Mouse (Mus musculus): ENCODE data around the gene Cacna2d2. TPM values are rescaled to one million over a fixed set of nuclear protein-coding genes. Genes with fewer than 3 reads are reported as not detected.

Cacna2d2 gene
- 0.64 TPM in 2 replicates for polyA plus RNA-seq (2015; fragmentation: Nextera tagmentation; extraction: Ambion mirVana)

DNA sequence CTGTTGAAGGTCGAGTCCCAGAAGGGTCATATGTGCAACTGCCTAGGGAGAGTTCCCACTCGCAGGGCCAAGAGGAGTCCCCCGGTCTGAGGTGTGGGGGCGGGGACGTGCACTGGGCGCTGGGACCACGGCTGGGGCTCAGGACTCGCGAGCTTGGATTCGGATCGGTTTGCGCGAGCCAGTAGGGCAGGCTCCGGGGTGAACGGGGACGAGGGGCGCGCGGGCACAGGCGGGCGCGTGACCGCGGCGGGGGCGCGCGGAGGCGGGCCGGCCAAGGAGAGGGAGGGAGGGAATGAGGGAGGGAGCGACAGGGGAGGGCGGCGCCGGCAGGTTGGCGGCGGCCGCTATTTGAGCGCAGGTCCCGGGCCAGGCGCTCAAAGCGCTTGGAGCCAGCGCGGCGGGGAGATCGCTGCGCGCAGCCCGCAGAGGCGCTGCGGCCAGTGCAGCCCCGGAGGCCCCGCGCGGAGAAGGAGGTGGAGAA, at the start of gene Cacna2d2:
Gene Cacna2d2 (plus strand): TSS at position 122 of the 481 bp plus-strand sequence.
- Histone ChIP-seq H3K9ac (ENCODE audit: low read depth, low read length) (peak within 1 kb of the TSS; percentile 59), H3K4me1 (replicated peaks; ENCODE audit: insufficient read depth, low read length) (peaks cover 6% of the 10 kb centered on the region; the same call in 1 of the 2 replicates), H3K27ac (no peak within 1 kb of the TSS), H3K9me3 (replicated peaks; ENCODE audit: low read length) (no peaks in the 10 kb centered on the region), H3K4me3 (replicated peaks; ENCODE audit: low read depth, low read length) (peak within 1 kb of the TSS; percentile 59), H3K4me2 (ENCODE audit: low read length) (peak within 1 kb of the TSS; percentile 100), H3K36me3 (ENCODE audit: insufficient read depth, low read length) (no peaks in the 10 kb centered on the region), H3K27me3 (ENCODE audit: insufficient read depth, low read length) (peaks cover 50% of the 10 kb centered on the region)
- DNase-seq (ENCODE audit: low spot score) (peak; percentile 40), ATAC-seq (replicated peaks; ENCODE audit: low FRiP score, low read depth) (peak; percentile 66)
- no peak for TF ChIP-seq CTCF (IDR thresholded peaks at IDR 0.05; ENCODE audit: low read depth)
- WGBS = 3% methylated on average over 30 of the region's 54 CpGs

DNA sequence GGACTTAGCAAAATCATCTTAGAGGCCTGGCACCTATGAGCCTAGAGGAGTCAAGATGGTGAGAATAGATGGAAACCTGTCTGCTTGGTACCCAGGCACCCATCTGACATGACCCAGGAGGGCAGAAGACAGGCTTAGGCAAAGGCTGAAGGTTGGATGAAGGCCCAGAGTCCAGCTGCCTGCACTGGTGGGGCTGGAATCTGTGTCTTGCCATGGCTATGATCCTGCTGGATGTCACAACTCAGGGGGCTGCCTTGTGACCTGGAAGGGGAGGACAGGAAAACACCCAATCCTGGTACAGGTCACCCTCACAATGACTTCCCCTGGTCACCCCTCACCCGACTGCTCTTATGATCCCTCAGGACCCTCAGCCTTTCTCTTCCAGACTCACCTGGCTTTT, 44.6 kb upstream of the Cacna2d2 start:
- TF ChIP-seq CTCF (IDR thresholded peaks at IDR 0.05; ENCODE audit: low read depth) = no peak
- ATAC-seq (replicated peaks; ENCODE audit: low FRiP score, low read depth) = no peak
- H3K4me3 ChIP-seq (replicated peaks; ENCODE audit: low read depth, low read length) = no peak overlapping the region

DNA sequence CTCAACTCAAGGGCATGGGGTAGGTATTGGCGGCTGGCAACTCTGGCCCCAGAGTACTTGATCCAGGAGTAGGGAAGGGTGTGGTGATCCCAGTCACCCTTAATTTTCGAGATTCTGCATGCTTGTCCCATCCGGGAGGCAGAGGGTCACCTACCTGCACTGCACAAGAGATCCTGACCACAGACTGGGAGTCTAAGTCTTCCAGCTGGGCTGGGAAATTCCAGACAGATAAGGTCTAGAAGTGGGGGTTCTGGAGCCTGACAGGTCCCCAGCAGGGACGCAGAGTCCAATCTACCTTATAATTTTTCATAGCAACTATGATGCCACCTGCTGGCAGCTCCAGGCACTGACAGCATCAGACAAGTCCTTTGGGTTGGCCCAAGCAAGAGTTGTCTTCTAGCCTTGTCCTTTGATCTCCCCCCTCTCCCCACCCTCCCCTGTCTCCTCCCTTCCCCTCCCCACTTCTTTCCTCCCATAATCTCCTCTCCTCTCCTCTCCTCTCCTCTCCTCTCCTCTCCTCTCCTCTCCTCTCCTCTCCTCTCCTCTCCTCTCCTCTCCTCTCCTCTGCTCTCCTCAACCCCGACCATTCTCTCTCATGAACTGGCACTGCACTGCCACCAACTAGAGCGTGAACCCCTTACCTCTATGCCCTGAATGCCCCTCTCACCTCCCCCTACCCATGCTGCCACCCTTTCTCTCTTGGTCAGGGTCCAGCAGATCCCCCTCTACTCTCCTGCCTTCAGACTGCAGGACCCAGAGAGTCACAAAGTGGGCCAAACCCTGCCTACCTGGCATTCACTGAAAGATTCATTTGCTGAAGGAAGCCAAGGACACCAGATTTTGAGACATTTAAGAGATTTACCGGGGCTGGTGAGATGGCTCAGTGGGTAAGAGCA, 43.3 kb upstream of the Cacna2d2 start:
- Histone ChIP-seq H3K36me3 (ENCODE audit: insufficient read depth, low read length) (no peaks in the 10 kb centered on the region), H3K4me3 (replicated peaks; ENCODE audit: low read depth, low read length) (no peak overlapping the region), H3K27ac (no peak overlapping the region), H3K9me3 (replicated peaks; ENCODE audit: low read length) (no peaks in the 10 kb centered on the region), H3K9ac (ENCODE audit: low read depth, low read length) (no peak overlapping the region), H3K4me2 (ENCODE audit: low read length) (no peak overlapping the region), H3K4me1 (replicated peaks; ENCODE audit: insufficient read depth, low read length) (0 out of 2 replicates have a peak, but pooled peaks cover 4% of the 10 kb centered on the region), H3K27me3 (ENCODE audit: insufficient read depth, low read length) (peaks cover 5% of the 10 kb centered on the region)
- 53% methylated on average over 7 of the region's 7 CpGs for WGBS
- TF ChIP-seq CTCF (IDR thresholded peaks at IDR 0.05; ENCODE audit: low read depth) = peak; percentile 69
- ATAC-seq (replicated peaks; ENCODE audit: low FRiP score, low read depth) (no peak), DNase-seq (ENCODE audit: low spot score) (peak; percentile 75)

More for the DNA sequence above, 44.6 kb upstream of the Cacna2d2 start:
- WGBS = 67% methylated on average over 1 of the region's 1 CpGs
- Histone ChIP-seq H3K27ac (no peak overlapping the region), H3K36me3 (ENCODE audit: insufficient read depth, low read length) (no peaks in the 10 kb centered on the region), H3K27me3 (ENCODE audit: insufficient read depth, low read length) (peaks cover 5% of the 10 kb centered on the region), H3K4me2 (ENCODE audit: low read length) (no peak overlapping the region), H3K9me3 (replicated peaks; ENCODE audit: low read length) (no peaks in the 10 kb centered on the region), H3K4me1 (replicated peaks; ENCODE audit: insufficient read depth, low read length) (no peaks in the 10 kb centered on the region), H3K9ac (ENCODE audit: low read depth, low read length) (no peak overlapping the region)
- no peak for DNase-seq (ENCODE audit: low spot score)

GRCm38 (mm10) chr9:107357651-107358050, 41.8 kb upstream of the Cacna2d2 start:
- H3K4me1 ChIP-seq (replicated peaks; ENCODE audit: insufficient read depth, low read length) = 0 out of 2 replicates have a peak, but pooled peaks cover 4% of the 10 kb centered on the region
- peak; percentile 94 for TF ChIP-seq CTCF (IDR thresholded peaks at IDR 0.05; ENCODE audit: low read depth)
- ATAC-seq (replicated peaks; ENCODE audit: low FRiP score, low read depth) (no peak), DNase-seq (ENCODE audit: low spot score) (peak; percentile 77)
- WGBS = 24% methylated on average over 5 of the region's 5 CpGs
- H3K27me3 ChIP-seq (ENCODE audit: insufficient read depth, low read length) = peaks cover 5% of the 10 kb centered on the region
- no peaks in the 10 kb centered on the region for H3K36me3 ChIP-seq (ENCODE audit: insufficient read depth, low read length)
- H3K9me3 ChIP-seq (replicated peaks; ENCODE audit: low read length) = no peaks in the 10 kb centered on the region
- no peak overlapping the region for H3K4me2 ChIP-seq (ENCODE audit: low read length)
- no peak overlapping the region for H3K27ac ChIP-seq
- H3K9ac ChIP-seq (ENCODE audit: low read depth, low read length) = no peak overlapping the region
- no peak overlapping the region for H3K4me3 ChIP-seq (replicated peaks; ENCODE audit: low read depth, low read length)

- WGBS = 13% methylated on average over 3 of the region's 3 CpGs
These were observed 38.4 kb upstream of the Cacna2d2 start for GRCm38 (mm10) chr9:107360989-107361388.

GRCm38 (mm10) chr9:107366644-107367043, 32.8 kb upstream of the Cacna2d2 start:
- TF ChIP-seq CTCF (IDR thresholded peaks at IDR 0.05; ENCODE audit: low read depth) = peak; percentile 92
- 6% methylated on average over 3 of the region's 3 CpGs for WGBS
- no peak overlapping the region for H3K27ac ChIP-seq

More at GRCm38 (mm10) chr9:107360989-107361388, 38.4 kb upstream of the Cacna2d2 start:
- Histone ChIP-seq H3K27me3 (ENCODE audit: insufficient read depth, low read length) (peaks cover 5% of the 10 kb centered on the region), H3K9me3 (replicated peaks; ENCODE audit: low read length) (no peaks in the 10 kb centered on the region), H3K4me1 (replicated peaks; ENCODE audit: insufficient read depth, low read length) (0 out of 2 replicates have a peak, but pooled peaks cover 4% of the 10 kb centered on the region), H3K9ac (ENCODE audit: low read depth, low read length) (no peak overlapping the region), H3K4me2 (ENCODE audit: low read length) (no peak overlapping the region), H3K4me3 (replicated peaks; ENCODE audit: low read depth, low read length) (no peak overlapping the region), H3K36me3 (ENCODE audit: insufficient read depth, low read length) (no peaks in the 10 kb centered on the region), H3K27ac (no peak overlapping the region)
- TF ChIP-seq CTCF (IDR thresholded peaks at IDR 0.05; ENCODE audit: low read depth) = no peak
- DNase-seq (ENCODE audit: low spot score) = peak; percentile 58
- peak; percentile 45; the same call in 1 of the 2 replicates for ATAC-seq (replicated peaks; ENCODE audit: low FRiP score, low read depth)

More at GRCm38 (mm10) chr9:107366644-107367043, 32.8 kb upstream of the Cacna2d2 start:
- no peaks in the 10 kb centered on the region for H3K4me1 ChIP-seq (replicated peaks; ENCODE audit: insufficient read depth, low read length)
- H3K9ac ChIP-seq (ENCODE audit: low read depth, low read length) = no peak overlapping the region
- ATAC-seq (replicated peaks; ENCODE audit: low FRiP score, low read depth) = 0 out of 2 replicates have a peak, but pooled peaks have one; percentile 17
- no peaks in the 10 kb centered on the region for H3K36me3 ChIP-seq (ENCODE audit: insufficient read depth, low read length)
- H3K9me3 ChIP-seq (replicated peaks; ENCODE audit: low read length) = no peaks in the 10 kb centered on the region
- DNase-seq (ENCODE audit: low spot score) = peak; percentile 61
- H3K4me3 ChIP-seq (replicated peaks; ENCODE audit: low read depth, low read length) = no peak overlapping the region
- H3K27me3 ChIP-seq (ENCODE audit: insufficient read depth, low read length) = no peaks in the 10 kb centered on the region
- no peak overlapping the region for H3K4me2 ChIP-seq (ENCODE audit: low read length)

All from kidney, postnatal 0 days (tissue).